Mouse (Mus musculus): ENCODE measurements around the gene Bcam. TPM values are rescaled to one million over a fixed set of nuclear protein-coding genes. Genes with fewer than 3 reads are reported as not detected.

Gene Bcam
- polyA plus RNA-seq, 1 experiment from 2014 or later, result 53.8 TPM

- Histone ChIP-seq H3K27me3 (ENCODE audit: low read depth, poor library complexity, severe bottlenecking) (no peaks in the 10 kb centered on the region), H3K36me3 (peaks cover 90% of the 10 kb centered on the region), H3K9me3 (replicated peaks) (peaks cover 6% of the 10 kb centered on the region; the same call in 1 of the 2 replicates), H3K4me3 (no peak overlapping the region), H3K27ac (no peak overlapping the region), H3K4me1 (no peaks in the 10 kb centered on the region)
- no peak for DNase-seq (ENCODE audit: low spot score)
- 86% methylated on average over 6 of the region's 6 CpGs for WGBS
Measured at GRCm38 (mm10) chr7:19722754-19723195, 48.0 kb downstream of the Bcam start.

- H3K4me3 ChIP-seq, result no peak overlapping the region
- WGBS, result 97% methylated on average over 4 of the region's 4 CpGs
- DNase-seq (ENCODE audit: low spot score), result no peak
- H3K27me3 ChIP-seq (ENCODE audit: low read depth, poor library complexity, severe bottlenecking), result no peaks in the 10 kb centered on the region
- peaks cover 66% of the 10 kb centered on the region for H3K36me3 ChIP-seq
- no peak overlapping the region for H3K27ac ChIP-seq
- peaks cover 6% of the 10 kb centered on the region; the same call in 1 of the 2 replicates for H3K9me3 ChIP-seq (replicated peaks)
- H3K4me1 ChIP-seq, result peaks cover 11% of the 10 kb centered on the region
Measured at GRCm38 (mm10) chr7:19719200-19719599, 51.6 kb downstream of the Bcam start.

GRCm38 (mm10) chr7:19718297-19718952, 52.4 kb downstream of the Bcam start:
- peaks cover 6% of the 10 kb centered on the region; the same call in 1 of the 2 replicates for H3K9me3 ChIP-seq (replicated peaks)
- 93% methylated on average over 5 of the region's 5 CpGs for WGBS

GRCm38 (mm10) chr7:19717346-19717745, 53.5 kb downstream of the Bcam start:
- Histone ChIP-seq H3K9me3 (replicated peaks) (peaks cover 6% of the 10 kb centered on the region; the same call in 1 of the 2 replicates), H3K27me3 (ENCODE audit: low read depth, poor library complexity, severe bottlenecking) (no peaks in the 10 kb centered on the region), H3K36me3 (peaks cover 66% of the 10 kb centered on the region), H3K4me3 (no peak overlapping the region), H3K4me1 (peaks cover 18% of the 10 kb centered on the region), H3K27ac (no peak overlapping the region)
- WGBS, result 89% methylated on average over 4 of the region's 4 CpGs
- no peak for DNase-seq (ENCODE audit: low spot score)

More at GRCm38 (mm10) chr7:19718297-19718952, 52.4 kb downstream of the Bcam start:
- no peaks in the 10 kb centered on the region for H3K27me3 ChIP-seq (ENCODE audit: low read depth, poor library complexity, severe bottlenecking)
- no peak for DNase-seq (ENCODE audit: low spot score)
- H3K27ac ChIP-seq, result no peak overlapping the region
- no peak overlapping the region for H3K4me3 ChIP-seq
- H3K4me1 ChIP-seq, result peaks cover 18% of the 10 kb centered on the region
- peaks cover 66% of the 10 kb centered on the region for H3K36me3 ChIP-seq

- no peak for DNase-seq (ENCODE audit: low spot score)
- WGBS, result 71% methylated on average over 2 of the region's 2 CpGs
- H3K4me3 ChIP-seq, result peak overlapping the region; percentile 99
- no peaks in the 10 kb centered on the region for H3K27me3 ChIP-seq (ENCODE audit: low read depth, poor library complexity, severe bottlenecking)
- H3K27ac ChIP-seq, result peak overlapping the region; percentile 75; the same call in 1 of the 2 replicates
- peaks cover 6% of the 10 kb centered on the region; the same call in 1 of the 2 replicates for H3K9me3 ChIP-seq (replicated peaks)
- H3K36me3 ChIP-seq, result peaks cover 66% of the 10 kb centered on the region
- peaks cover 18% of the 10 kb centered on the region for H3K4me1 ChIP-seq
Measured at GRCm38 (mm10) chr7:19716822-19717221, 54.0 kb downstream of the Bcam start.

GRCm38 (mm10) chr7:19716055-19716682, 54.6 kb downstream of the Bcam start:
- Histone ChIP-seq H3K27ac (peak overlapping the region; percentile 75), H3K27me3 (ENCODE audit: low read depth, poor library complexity, severe bottlenecking) (no peaks in the 10 kb centered on the region), H3K4me1 (peaks cover 18% of the 10 kb centered on the region), H3K36me3 (peaks cover 66% of the 10 kb centered on the region), H3K9me3 (replicated peaks) (peaks cover 4% of the 10 kb centered on the region; the same call in 1 of the 2 replicates), H3K4me3 (peak overlapping the region; percentile 99)
- DNase-seq (ENCODE audit: low spot score), result no peak
- 10% methylated on average over 18 of the region's 18 CpGs for WGBS

GRCm38 (mm10) chr7:19715239-19716054, 55.4 kb downstream of the Bcam start, which contains the start of gene Tomm40:
Tomm40 (minus strand) TSS chr7:19715438.
- peaks cover 18% of the 10 kb centered on the region for H3K4me1 ChIP-seq
- DNase-seq (ENCODE audit: low spot score), result peak; percentile 94
- peaks cover 66% of the 10 kb centered on the region for H3K36me3 ChIP-seq
- H3K27ac ChIP-seq, result peak within 1 kb of the TSS; percentile 88
- under 1% methylated on average over 59 of the region's 59 CpGs for WGBS
- no peaks in the 10 kb centered on the region for H3K27me3 ChIP-seq (ENCODE audit: low read depth, poor library complexity, severe bottlenecking)
- H3K9me3 ChIP-seq (replicated peaks), result no peaks in the 10 kb centered on the region
- H3K4me3 ChIP-seq, result peak within 1 kb of the TSS; percentile 99

GRCm38 (mm10) chr7:19714836-19715235, 56.0 kb downstream of the Bcam start:
- H3K4me1 ChIP-seq, result peaks cover 18% of the 10 kb centered on the region
- H3K36me3 ChIP-seq, result peaks cover 66% of the 10 kb centered on the region
- peak overlapping the region; percentile 99 for H3K4me3 ChIP-seq
- H3K27ac ChIP-seq, result peak overlapping the region; percentile 88
- no peaks in the 10 kb centered on the region for H3K27me3 ChIP-seq (ENCODE audit: low read depth, poor library complexity, severe bottlenecking)
- H3K9me3 ChIP-seq (replicated peaks), result no peaks in the 10 kb centered on the region
- 1% methylated on average over 39 of the region's 39 CpGs for WGBS
- DNase-seq (ENCODE audit: low spot score), result no peak

GRCm38 (mm10) chr7:19713598-19713997, 57.2 kb downstream of the Bcam start:
- H3K27ac ChIP-seq, result no peak overlapping the region
- DNase-seq (ENCODE audit: low spot score), result no peak
- H3K36me3 ChIP-seq, result peaks cover 68% of the 10 kb centered on the region
- WGBS, result 88% methylated on average over 9 of the region's 9 CpGs
- no peaks in the 10 kb centered on the region for H3K27me3 ChIP-seq (ENCODE audit: low read depth, poor library complexity, severe bottlenecking)
- peak overlapping the region; percentile 99 for H3K4me3 ChIP-seq
- peaks cover 18% of the 10 kb centered on the region for H3K4me1 ChIP-seq
- H3K9me3 ChIP-seq (replicated peaks), result no peaks in the 10 kb centered on the region

GRCm38 (mm10) chr7:19713196-19713595, 57.6 kb downstream of the Bcam start:
- no peak for DNase-seq (ENCODE audit: low spot score)
- WGBS, result 61% methylated on average over 4 of the region's 4 CpGs
- Histone ChIP-seq H3K9me3 (replicated peaks) (no peaks in the 10 kb centered on the region), H3K4me1 (peaks cover 18% of the 10 kb centered on the region), H3K36me3 (peaks cover 72% of the 10 kb centered on the region), H3K4me3 (no peak overlapping the region), H3K27me3 (ENCODE audit: low read depth, poor library complexity, severe bottlenecking) (no peaks in the 10 kb centered on the region), H3K27ac (no peak overlapping the region)

- Histone ChIP-seq H3K27me3 (ENCODE audit: low read depth, poor library complexity, severe bottlenecking) (no peaks in the 10 kb centered on the region), H3K4me1 (peaks cover 18% of the 10 kb centered on the region), H3K4me3 (no peak overlapping the region), H3K36me3 (peaks cover 75% of the 10 kb centered on the region), H3K27ac (no peak overlapping the region), H3K9me3 (replicated peaks) (no peaks in the 10 kb centered on the region)
- WGBS, result 91% methylated on average over 4 of the region's 4 CpGs
- no peak for DNase-seq (ENCODE audit: low spot score)
Measured at GRCm38 (mm10) chr7:19712414-19712813, 58.4 kb downstream of the Bcam start.

GRCm38 (mm10) chr7:19710650-19711049, 60.2 kb downstream of the Bcam start:
- peaks cover 82% of the 10 kb centered on the region for H3K36me3 ChIP-seq
- 93% methylated on average over 10 of the region's 10 CpGs for WGBS
- no peak overlapping the region for H3K4me3 ChIP-seq
- no peaks in the 10 kb centered on the region for H3K27me3 ChIP-seq (ENCODE audit: low read depth, poor library complexity, severe bottlenecking)
- no peak overlapping the region for H3K27ac ChIP-seq
- peaks cover 11% of the 10 kb centered on the region for H3K4me1 ChIP-seq
- H3K9me3 ChIP-seq (replicated peaks), result no peaks in the 10 kb centered on the region
- DNase-seq (ENCODE audit: low spot score), result no peak
